Mouse (Mus musculus): ENCODE results near the gene Crb2.

The Crb2 gene

DNA sequence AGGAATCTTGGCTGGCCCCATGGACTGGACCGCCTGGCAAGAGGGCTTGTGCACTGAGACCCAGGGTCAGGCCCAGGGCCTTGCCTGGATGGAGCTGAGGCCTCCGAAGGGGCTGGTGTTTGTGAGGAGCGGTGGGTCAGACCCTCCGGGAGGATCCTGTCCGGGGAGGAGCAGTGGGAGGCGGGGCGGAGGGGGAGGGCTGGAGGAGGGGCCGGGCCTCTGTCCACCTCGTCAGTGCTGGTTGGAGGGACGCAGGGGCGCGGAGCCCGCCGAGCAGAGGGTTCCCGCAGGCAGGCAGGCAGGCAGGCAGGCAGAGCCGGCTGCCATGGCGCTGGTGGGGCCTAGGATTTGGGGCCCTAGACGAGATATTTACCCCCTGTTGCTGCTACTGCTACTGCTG lies at the start of gene Crb2:
Crb2 (plus strand) TSS at position 234 of the 400 bp plus-strand sequence.
- DNase-seq (ENCODE audit: low read depth), result no peak

DNA sequence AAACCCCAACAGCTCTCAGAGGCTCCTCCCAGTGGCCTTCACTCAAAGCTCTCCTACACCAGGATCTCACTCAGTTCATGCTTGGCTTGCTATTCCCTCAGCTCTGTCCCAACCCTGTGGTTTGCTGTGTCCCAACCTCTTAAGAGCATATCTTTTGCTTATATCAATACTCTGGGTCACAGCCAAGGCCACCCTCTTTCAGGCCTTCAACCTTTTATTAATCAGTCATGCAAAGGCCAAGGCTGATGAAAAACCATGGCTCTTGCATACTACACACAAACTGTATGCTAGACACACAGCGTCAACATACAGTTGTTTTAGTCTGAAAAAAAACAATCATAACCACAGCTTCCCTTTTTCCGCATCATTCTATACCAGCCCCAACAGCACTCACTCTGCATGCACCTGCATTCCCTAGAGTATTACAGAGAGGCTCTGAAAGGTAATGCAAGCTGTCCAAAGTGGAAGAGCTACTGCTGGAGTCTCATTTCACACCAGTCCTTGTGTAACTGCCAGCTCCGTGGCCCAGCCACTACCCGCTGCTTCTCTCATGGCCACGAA lies 44.7 kb upstream of the Crb2 start:
- no peak for DNase-seq (ENCODE audit: low read depth)

DNA sequence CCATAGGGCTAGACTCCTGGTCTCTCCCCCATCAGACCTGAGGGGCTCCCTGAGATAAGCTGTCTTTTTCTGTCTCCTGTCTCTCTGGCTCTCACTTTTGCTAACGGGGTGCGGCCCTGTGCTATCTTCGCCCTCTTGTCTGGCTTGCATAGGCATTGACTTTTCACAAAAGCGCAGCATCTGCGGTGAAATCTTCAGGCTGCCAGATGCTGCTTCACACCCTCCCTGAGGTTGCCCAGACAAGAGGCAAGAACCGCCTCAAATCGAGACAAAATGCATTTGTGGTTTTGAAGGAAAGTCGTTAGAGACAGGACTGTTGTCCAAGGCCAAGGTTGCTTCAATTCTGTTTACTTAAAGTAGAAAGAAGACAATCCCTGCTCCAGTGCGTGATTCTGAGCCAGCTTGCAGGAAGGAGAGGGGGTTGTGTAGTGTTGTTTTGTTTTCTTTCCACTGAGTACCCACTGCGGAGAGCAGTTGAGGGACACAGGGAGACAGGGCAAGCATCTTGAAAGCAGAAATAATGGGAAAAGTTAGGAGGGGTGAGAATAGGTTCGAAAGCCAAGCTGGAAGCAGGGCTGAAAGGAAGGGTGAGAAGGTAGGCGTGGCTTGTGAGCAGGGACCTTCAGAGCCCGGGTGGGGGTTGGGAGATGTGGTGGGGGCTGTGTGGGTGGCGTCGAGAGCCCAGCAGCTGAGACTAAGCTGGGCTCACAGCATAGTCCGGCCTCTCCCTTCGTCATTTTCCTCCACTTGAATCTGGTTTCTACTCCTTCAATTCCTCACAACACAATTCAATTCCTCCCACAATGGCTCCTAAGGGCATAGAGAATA lies 40.9 kb upstream of the Crb2 start:
- peak; percentile 28 for DNase-seq (ENCODE audit: low read depth)

DNA sequence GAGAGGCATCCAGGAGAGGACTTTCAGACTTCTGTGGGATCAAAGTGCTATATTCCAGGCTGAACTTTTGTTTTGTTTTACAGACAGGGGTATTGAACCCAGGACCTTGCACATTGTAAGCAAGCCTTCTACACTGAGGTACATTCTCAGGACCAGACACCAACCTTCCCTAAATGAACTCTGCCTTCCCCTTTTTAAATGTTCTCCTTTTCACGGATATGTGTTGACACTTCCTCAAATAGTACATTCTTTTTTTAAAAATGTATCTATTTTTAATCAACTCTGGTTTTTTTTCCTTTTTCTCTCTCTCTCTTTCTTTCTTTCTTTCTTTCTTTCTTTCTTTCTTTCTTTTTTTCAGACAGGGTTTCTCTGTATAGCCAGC lies 40.3 kb upstream of the Crb2 start:
- DNase-seq (ENCODE audit: low read depth), result no peak

DNA sequence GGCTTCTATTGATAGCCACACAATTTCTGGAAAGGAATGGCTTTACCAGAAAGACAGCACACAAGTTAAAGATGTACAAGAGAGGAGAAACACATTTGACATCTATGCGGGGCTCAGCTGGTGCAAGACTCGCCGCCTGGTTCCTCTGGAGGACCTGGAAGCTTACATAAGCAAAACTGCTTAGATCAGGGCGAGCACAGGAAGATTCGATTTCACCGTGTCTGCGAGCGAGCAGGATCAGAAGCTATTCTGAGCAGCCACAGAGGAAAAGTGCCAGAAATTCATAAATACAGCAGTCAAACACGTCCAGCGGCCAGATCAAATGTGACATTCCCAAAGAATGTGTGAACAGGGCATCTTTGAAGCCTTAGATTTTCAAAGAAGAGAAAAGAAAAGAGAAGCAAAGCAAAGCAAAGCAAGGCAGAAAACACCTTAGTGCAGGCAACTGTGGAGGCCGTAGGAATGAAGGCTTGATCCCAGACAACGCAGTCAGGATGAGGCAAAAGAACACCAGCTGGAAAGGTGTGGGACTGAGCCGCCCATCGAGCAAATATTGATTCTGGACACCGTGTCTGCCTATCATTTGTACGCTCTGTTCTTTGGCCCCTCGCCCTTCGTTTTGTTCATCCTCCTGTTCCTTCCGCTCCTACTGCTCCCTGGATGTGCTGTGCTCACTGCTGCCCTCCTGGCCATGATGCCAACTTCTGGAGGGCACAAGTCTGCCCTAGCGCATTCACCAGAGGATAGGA lies 34.1 kb upstream of the Crb2 start:
- no peak for DNase-seq (ENCODE audit: low read depth)

DNA sequence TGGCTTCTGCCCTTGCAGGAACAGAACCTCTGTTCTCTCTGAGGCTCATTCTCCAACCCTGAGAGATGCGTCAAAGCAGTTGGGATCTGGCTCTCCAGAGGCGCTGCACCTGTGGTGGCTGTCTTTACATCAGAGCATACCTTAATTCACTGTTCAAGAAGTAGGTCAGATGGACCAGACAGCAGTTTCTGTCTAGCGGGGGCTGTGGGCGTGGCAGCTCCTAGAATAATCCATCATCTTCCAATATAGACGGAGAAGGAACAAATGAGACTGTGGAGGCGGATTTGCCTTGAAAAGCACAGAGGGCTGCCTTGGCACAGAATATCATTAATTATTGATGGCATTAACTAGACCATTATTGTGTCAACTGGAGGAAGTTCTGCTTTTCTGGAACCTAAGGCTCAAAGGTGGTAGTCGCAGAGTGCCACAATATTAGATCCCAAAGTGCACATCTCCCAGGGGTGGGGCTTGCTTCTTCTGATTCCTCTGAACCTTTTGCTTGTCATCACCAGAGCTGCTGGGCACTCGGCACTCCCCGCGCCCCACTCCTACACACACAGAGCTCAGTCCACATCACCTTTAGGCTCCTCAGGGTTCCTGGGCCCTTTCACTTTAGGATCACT lies 31.2 kb upstream of the Crb2 start:
- DNase-seq (ENCODE audit: low read depth), result no peak

DNA sequence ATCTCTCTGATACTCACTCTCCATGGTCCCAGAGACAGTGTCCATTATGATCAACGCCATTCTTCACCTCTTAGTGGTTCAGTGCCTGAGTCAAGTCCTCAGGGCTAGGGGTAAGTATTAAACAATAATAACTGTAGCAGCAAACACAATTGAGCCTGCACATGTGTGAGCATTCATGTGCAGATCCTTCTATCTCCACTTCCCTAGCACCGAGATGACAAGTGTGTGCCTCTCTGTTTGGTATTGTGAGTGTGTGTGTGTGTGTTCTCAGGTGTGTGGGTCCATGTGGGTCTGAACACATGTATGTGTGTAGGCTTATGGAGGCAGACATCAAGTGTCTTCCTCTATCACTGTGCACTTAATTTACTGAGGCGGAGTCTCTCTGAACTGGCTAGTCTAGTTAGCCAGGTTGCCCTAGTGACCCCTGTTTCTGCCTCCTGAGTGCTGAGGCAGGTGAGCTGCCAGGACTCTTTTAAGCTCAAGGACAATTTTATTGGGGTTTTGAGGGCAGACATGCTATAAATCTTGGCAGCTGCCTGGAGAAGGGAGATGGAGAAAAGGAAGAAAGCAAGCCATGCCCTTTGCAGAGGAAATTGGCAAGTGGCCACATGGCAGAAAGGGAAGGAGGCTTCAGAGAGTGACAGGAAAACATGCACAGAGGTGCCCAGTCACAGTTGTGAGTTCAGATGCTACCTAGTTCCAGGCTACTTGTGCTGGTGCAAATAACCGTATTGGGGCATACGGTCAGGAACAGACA lies 29.6 kb upstream of the Crb2 start:
- no peak for DNase-seq (ENCODE audit: low read depth)

DNA sequence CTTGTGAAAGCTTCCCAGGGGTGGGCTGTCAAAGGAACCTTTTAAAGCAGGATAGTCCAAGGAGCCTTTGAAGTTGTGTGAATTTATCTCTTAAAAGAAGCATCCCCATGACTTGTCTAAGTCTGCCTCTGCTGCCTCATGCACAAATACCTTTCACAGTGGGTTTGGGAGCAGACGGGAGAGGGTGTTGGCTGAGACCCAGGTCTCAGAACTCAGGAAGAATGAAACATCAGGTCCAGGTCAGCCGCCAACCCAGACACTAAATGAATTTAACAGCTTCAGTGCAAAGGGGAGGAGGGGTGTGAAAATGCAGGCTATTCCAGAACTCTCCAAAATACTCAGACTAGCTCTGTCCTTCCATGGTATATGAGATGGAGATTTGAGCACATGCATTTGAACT lies 28.1 kb upstream of the Crb2 start:
- DNase-seq (ENCODE audit: low read depth), result peak; percentile 40

DNA sequence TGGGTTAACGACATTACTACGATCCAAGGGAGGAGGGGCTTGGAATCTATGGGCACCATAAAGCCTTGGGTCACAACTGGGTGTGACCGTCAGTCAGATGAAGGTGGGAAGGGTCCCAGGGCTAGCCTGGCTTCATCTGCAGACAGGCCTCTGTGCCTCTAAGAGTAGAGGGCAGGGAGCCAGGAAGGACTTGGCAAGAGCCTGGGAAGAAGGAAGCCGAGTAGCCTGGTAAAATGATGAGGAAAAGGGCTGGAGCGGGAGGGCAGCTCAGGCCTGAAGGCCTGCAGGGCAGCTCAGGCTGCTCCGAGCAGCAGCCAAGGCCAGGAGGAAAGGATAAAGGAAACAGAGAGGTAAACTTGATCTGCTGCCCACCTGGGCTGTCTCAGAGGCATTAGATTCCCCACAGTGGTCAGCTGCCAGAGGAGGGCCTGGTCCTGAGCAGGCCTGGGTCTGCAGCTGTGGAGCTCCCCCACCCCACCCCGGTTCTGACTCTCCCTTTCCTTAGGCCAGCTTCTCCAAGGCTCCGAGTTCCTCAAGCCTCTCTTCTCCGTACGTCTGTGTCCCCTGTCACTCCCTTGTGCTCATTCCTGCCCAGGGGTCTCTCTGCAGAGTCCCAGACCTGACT lies 27.5 kb upstream of the Crb2 start:
- peak; percentile 76 for DNase-seq (ENCODE audit: low read depth)

DNA sequence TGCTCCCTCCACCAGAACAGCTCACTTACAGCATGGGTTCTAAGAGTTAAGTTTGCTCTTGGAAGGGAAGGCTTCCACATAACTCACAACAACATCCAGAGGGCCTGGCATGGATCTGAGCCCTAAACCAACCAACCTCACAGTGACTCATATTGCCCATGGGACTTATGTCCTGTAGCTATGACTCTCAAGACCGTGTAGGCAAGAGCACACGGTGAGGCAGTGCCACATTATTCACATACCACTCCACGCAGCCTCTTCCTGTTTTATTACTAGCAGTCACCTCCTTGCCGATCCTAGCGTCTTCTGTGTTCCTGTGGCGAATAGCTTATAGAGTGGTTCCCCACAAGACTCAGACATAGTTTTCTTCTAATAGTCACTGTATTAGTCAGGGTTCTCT lies 26.7 kb upstream of the Crb2 start:
- peak; percentile 67 for DNase-seq (ENCODE audit: low read depth)

DNA sequence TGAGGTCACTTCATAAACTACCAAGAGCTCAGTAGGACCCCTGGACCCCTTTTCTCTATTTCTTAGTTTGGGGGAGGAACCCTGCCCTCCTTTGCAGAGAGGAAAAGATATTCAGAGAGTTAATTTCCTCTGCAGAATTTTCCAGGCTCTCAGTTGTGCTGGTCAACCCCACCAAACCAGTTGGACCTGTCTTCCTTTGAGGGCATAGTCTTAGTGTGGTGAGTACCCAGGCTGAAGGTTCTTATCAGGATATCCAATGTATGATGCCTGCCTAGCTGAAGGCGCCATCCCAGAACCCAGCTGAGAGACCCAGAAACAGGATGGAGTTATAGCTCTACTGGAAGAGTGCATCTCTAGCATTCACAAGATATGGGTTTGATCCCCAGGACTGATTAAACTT lies 24.9 kb upstream of the Crb2 start:
- DNase-seq (ENCODE audit: low read depth), result no peak

DNA sequence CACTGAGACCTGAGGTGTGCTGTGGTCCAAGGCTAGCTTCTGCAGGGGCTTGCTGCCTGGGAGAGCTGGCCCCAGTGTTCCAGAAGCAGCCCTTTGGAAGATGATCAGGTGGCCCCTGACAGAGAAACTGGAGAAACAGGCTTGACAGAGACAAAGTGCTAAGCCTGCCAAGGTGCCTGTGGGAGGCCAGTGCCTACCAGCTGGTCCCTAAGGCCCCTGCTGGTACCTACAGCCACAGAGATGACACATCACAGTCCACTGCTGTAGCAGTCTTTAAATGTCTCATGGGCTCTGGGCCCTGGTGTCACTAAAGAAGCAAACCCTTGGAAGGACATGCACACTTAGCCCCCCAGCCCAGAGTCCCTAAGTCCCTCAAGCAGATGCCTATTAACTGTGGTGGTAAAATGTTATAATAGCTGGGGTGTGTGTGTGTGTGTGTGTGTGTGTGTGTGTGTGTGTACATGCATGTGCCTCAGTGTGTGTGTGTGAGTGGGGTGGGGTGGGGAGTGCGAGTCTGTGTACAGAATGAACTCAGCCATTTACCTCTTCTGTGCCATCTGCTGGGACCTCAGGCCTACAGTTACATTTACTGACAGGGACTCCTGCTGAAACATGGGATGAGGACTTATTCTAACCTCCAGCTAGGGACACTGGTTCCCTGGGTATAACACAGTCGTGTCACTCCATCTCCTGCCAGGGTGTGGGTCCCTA lies 19.7 kb upstream of the Crb2 start:
- no peak for DNase-seq (ENCODE audit: low read depth)

DNA sequence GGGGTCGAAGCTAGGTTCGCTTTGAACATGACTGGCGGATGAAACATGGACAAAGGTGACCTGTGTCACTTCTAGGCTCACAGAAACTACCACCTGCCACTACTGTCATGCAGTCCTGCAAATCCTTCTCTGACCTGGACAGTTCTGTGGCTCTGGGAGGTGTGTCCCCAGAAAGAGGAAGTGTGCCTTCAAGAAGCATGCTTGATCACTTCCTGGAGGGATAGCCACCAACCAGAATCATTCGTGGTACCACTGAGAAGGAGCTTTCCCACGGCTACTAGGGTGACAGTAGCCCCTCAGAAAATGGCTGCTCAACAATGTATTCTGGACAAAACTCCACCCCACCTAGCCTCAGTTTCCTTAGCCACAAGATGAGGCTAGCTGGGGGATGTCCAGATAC lies 19.0 kb upstream of the Crb2 start:
- DNase-seq (ENCODE audit: low read depth), result no peak

DNA sequence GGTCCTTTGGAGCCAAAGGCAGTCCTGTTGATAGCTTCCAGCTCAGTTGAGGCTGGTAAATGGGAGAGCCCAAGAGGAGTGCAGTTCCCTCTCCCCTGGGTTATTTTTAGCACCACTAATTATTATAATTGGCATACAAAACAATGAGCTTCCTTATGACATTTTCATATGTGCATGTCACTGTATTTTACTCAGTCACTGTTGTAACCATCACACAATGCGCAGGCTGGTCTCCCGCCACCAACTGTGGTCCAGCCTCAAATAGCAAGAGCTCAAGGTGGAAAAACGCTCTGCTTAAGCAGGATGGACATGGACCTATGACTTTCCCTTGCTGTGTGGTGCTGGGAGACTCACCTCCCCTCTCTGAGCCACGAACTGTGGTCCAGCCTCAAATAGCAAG lies 18.3 kb upstream of the Crb2 start:
- DNase-seq (ENCODE audit: low read depth), result no peak

DNA sequence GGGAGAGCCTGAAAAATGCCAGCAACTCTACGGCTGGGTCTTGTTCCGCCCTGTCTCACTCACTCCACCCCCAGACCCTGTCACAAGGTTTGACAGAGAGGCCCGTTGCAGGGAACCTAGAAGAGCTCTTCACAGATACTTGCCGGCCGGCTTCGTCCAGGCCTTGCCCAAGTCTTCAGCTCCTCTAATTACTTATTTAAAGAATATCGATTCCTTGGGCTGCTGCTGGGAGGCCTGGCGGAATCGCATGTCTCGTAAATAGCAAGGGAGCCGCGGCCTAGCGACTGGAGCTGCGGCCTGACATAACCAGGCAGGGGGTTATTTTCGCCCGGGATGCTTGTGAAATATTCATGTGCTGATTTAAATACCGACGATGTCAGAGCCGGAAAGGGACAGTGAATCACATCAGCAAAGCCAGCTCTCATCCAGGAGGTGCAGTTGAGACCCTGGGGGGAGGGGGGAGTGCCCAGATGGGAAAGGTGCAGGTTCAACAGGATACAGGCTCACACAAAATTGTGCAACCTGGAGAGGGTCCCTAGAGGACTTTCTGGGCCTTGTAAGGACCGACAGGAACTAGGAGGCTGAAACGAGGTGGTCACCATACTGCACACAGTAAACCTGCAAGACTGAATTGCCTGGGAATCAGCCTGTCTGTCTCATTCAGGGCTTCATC lies 17.6 kb upstream of the Crb2 start:
- DNase-seq (ENCODE audit: low read depth), result no peak

DNA sequence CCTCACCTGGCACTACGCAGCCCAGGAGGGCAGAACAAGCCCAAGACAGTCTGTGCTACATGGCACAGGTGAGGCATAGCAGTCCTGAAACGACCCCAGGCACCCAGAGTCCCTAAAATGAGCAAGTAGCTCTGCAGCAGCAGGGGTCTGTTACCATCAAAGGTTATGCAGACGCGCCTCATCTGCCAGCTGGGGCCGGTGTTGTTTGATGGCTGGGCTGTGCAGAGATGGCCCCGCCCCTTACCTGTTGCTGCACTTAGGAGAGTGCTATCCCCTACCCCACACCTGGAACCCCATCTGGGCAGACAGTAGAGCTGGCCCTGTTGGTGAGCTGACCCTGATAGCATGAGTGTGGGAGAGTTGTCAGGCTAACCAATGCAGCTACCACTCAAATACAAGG lies 15.4 kb upstream of the Crb2 start:
- DNase-seq (ENCODE audit: low read depth), result no peak

DNA sequence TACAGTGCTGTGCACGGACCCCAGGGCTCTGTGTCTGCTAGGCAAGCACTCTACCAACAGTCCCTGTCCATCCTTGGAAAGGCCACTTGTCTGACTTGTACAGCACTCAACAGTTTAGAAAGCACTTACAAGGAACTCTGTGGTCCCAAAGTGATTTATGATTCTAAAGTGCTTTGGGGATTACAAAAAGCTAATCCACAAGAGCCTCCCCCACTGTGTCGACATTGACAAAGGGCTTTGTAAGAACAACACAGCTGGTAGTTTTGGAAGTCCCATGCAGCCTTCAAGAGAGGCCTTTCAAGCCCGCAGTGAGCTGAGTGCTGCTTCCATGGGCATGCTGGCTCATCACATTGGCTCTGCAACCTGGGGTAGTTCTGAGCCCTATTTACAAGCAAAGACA lies 12.4 kb upstream of the Crb2 start:
- DNase-seq (ENCODE audit: low read depth), result peak; percentile 38

DNA sequence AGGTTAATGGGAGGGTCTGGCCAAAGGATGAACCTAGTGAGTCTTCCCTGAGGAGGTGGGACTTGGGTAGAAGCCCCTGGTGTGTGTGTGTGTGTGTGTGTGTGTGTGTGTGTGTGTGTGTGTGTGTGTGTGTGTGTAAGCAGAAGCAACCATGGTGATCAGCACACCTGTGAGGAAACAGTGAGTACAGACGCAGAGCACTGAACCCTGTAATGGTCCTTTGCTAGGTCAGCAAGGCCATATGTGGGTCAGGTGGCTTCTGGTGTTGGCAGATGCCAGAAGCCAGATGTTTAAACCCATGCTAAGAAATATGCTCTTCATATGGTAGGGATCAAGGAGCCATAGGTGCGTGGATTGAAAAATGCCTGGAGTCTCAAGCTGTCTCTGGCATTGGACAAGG lies 11.5 kb upstream of the Crb2 start:
- no peak for DNase-seq (ENCODE audit: low read depth)

DNA sequence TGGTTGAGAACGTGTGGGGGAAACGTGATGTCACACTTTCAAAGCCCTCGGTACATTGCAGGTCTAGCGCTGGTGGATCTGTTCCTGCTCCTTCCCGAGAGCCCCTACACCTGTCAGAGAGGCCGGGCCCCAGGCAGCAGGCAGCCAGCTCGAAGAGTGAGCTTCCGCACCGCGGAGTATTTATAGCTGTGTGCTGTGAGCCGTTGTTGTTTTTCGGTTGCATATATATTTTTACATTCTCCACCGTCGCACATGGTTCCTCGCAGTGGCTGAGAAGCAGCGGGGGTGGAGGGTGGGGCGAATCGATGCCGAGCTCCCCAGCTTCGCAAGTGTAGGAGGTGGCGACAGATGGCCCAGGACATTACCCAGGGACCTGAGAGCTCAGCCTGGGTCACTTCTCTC lies 11.0 kb upstream of the Crb2 start:
- DNase-seq (ENCODE audit: low read depth), result no peak

DNA sequence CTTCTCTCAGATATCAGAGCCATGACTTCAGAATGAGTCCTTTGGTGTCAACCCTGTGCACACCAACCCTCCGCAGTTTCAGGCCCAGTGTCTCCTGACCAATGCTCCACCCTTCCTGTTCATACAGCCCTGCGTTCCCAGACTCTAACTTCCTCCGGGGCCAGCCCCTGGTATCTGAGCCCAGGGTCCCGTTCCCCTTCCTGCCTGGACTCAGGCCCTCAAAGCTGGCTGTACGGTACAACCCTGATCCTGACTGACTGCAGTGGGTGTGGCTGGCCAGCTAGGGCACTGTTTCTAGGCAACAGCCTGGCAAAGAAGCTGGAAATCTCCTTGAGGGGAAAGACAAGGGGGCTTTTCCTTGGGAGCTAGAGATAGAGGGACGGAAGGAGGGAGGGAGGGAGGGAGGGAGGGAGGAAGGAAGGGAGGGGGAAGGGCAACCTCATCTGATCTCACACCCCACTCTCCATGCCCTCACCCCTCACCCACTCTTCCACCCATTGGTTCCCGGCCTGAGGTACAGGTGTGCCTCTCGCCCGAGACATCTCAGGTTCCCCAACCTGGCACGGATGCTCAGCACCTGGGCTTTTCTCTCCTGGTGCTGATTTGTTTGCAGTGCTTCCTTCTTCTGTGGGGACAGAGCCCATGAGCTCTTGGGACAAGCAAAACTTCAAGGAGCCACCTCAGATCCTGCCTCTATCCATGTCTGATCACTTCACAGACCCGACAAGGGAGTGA lies 9.9 kb upstream of the Crb2 start:
- no peak for DNase-seq (ENCODE audit: low read depth)
